Mouse (Mus musculus): Measurements from ENCODE around the gene Cog5. TPM values are rescaled to one million over a fixed set of nuclear protein-coding genes. Genes with fewer than 3 reads are reported as not detected.

Gene Cog5
- total and polyA plus RNA-seq, 3 experiments, result 27.1 to 28.4 TPM; not detected in 1

GRCm38 (mm10) chr12:31667187-31667586, 12.5 kb downstream of the Cog5 start:
- peak; percentile 45 for DNase-seq (ENCODE audit: low read depth, low spot score)
- Histone ChIP-seq H3K27me3 (ENCODE audit: control insufficient read depth in 1 of 2, insufficient read depth in 2 of 2, low read length in 2 of 2) (no peaks in the 10 kb centered on the region), H3K4me3 (ENCODE audit: control insufficient read depth in 1 of 2, insufficient read depth in 1 of 2, low read depth in 2 of 2, low read length in 2 of 2) (no peak overlapping the region), H3K9me3 (replicated peaks; ENCODE audit: insufficient read depth, low read length) (no peaks in the 10 kb centered on the region), H3K36me3 (ENCODE audit: control insufficient read depth in 1 of 2, insufficient read depth in 2 of 2, low read length in 2 of 2) (peaks cover 5 to 22% of the 10 kb centered on the region in 2 experiments), H3K4me1 (ENCODE audit: control insufficient read depth in 1 of 2, insufficient read depth in 2 of 2, low read length in 2 of 2) (peaks cover 19 to 20% of the 10 kb centered on the region in 2 experiments), H3K27ac (ENCODE audit: control insufficient read depth, low read depth, low read length) (no peak overlapping the region), H3K79me2 (ENCODE audit: control insufficient read depth, insufficient read depth, low read length, poor library complexity) (no peaks in the 10 kb centered on the region), H3K9ac (ENCODE audit: control insufficient read depth, low read depth, low read length, poor library complexity, severe bottlenecking) (no peak overlapping the region)
- TF ChIP-seq TBP (IDR thresholded peaks at IDR 0.05; ENCODE audit: low read depth, low read length) (no peak), GATA1 (IDR thresholded peaks at IDR 0.05; ENCODE audit: low read depth, low read length) (peak; percentile 67), E2F4 (IDR thresholded peaks at IDR 0.05; ENCODE audit: borderline replicate concordance, low read depth, low read length) (no peak), ETS1 (IDR thresholded peaks at IDR 0.05; ENCODE audit: low read depth, low read length) (no peak), MEF2A (IDR thresholded peaks at IDR 0.05; ENCODE audit: extremely low read depth, insufficient replicate concordance, low read depth, low read length, poor library complexity, severe bottlenecking) (no peak), EP300 (IDR thresholded peaks at IDR 0.05; ENCODE audit: low read depth in 1 of 2, low read length in 2 of 2) (peak in 1 of 2 experiments; percentile 60; a peak in 3 of 4 replicates), TAL1 (IDR thresholded peaks at IDR 0.05; ENCODE audit: low read length) (peak; percentile 25), TCF12 (IDR thresholded peaks at IDR 0.05; ENCODE audit: low read depth, low read length) (peak; percentile 64), POLR2AphosphoS2 (IDR thresholded peaks at IDR 0.05; ENCODE audit: low read length) (no peak), MYC (IDR thresholded peaks at IDR 0.05; ENCODE audit: low read depth, low read length) (no peak), MAX (IDR thresholded peaks at IDR 0.05; ENCODE audit: low read length) (no peak), USF2 (IDR thresholded peaks at IDR 0.05; ENCODE audit: borderline replicate concordance in 1 of 2, insufficient read depth in 1 of 2, low read depth in 1 of 2, low read length in 2 of 2) (no peak), CHD2 (IDR thresholded peaks at IDR 0.05; ENCODE audit: low read length) (no peak)

- no peak overlapping the region for H3K9ac ChIP-seq (ENCODE audit: control insufficient read depth, low read depth, low read length, poor library complexity, severe bottlenecking)
- H3K4me3 ChIP-seq (ENCODE audit: control insufficient read depth in 1 of 2, insufficient read depth in 1 of 2, low read depth in 2 of 2, low read length in 2 of 2), result no peak overlapping the region
- H3K9me3 ChIP-seq (replicated peaks; ENCODE audit: insufficient read depth, low read length), result no peaks in the 10 kb centered on the region
- no peaks in the 10 kb centered on the region for H3K4me1 ChIP-seq (ENCODE audit: control insufficient read depth in 1 of 2, insufficient read depth in 2 of 2, low read length in 2 of 2)
- H3K27me3 ChIP-seq (ENCODE audit: control insufficient read depth in 1 of 2, insufficient read depth in 2 of 2, low read length in 2 of 2), result no peaks in the 10 kb centered on the region
- no peak for DNase-seq (ENCODE audit: low read depth, low spot score)
- H3K79me2 ChIP-seq (ENCODE audit: control insufficient read depth, insufficient read depth, low read length, poor library complexity), result no peaks in the 10 kb centered on the region; the same call in 1 of the 2 replicates
- TF ChIP-seq ZMIZ1 (IDR thresholded peaks at IDR 0.05; ENCODE audit: low read depth, low read length) (no peak), MAZ (IDR thresholded peaks at IDR 0.05; ENCODE audit: low read depth, low read length) (no peak), MAX (IDR thresholded peaks at IDR 0.05; ENCODE audit: low read length) (no peak), ZNF384 (IDR thresholded peaks at IDR 0.05; ENCODE audit: low read depth, low read length) (no peak), POLR2AphosphoS2 (IDR thresholded peaks at IDR 0.05; ENCODE audit: low read length) (no peak), TCF12 (IDR thresholded peaks at IDR 0.05; ENCODE audit: low read depth, low read length) (no peak), CHD2 (IDR thresholded peaks at IDR 0.05; ENCODE audit: low read length) (no peak)
- no peak overlapping the region for H3K27ac ChIP-seq (ENCODE audit: control insufficient read depth, low read depth, low read length)
- peaks cover 0 to 3% of the 10 kb centered on the region in 2 experiments; a peak in 2 of 4 replicates for H3K36me3 ChIP-seq (ENCODE audit: control insufficient read depth in 1 of 2, insufficient read depth in 2 of 2, low read length in 2 of 2)
Measured at GRCm38 (mm10) chr12:31686679-31687078, 32.0 kb downstream of the Cog5 start.
